Mouse (Mus musculus) midbrain, embryonic 12.5 days (tissue): ENCODE results near the gene Lif. TPM values are rescaled to one million over a fixed set of nuclear protein-coding genes. Genes with fewer than 3 reads are reported as not detected.

ENCODE experiments used
- ATAC-seq: fragments of 200-750 bp; cut with Nextera tagmentation; 2 replicates; pipeline ENCODE4 v1.8.0; 2017; ENCODE audit warnings: low read depth, moderate TSS enrichment, moderate library complexity; ENCODE audit not compliant: low FRiP score
- H3K27ac ChIP-seq: fragments of 300-500 bp; sonication (generic); replicated peaks from 2 replicates; pipeline ENCODE4 v1.5.1; 2016; ENCODE audit warnings: mild to moderate bottlenecking
- H3K27me3 ChIP-seq: fragments of 300-500 bp; sonication (generic); 2 replicates; pipeline ENCODE4 v1.6.1; 2016; ENCODE audit warnings: mild to moderate bottlenecking
- H3K36me3 ChIP-seq: fragments of 300-500 bp; sonication (generic); 2 replicates; pipeline ENCODE4 v1.6.1; 2016
- H3K4me1 ChIP-seq: fragments of 300-500 bp; sonication (generic); 2 replicates; pipeline ENCODE4 v1.6.1; 2016
- H3K4me2 ChIP-seq: fragments of 300-500 bp; sonication (generic); replicated peaks from 2 replicates; pipeline ENCODE4 v1.6.1; 2016; ENCODE audit warnings: mild to moderate bottlenecking, moderate library complexity
- H3K4me3 ChIP-seq: fragments of 300-500 bp; sonication (generic); 2 replicates; pipeline ENCODE4 v1.5.1; 2016; ENCODE audit warnings: mild to moderate bottlenecking
- H3K9ac ChIP-seq: fragments of 300-500 bp; sonication (generic); replicated peaks from 2 replicates; pipeline ENCODE4 v1.6.1; 2016; ENCODE audit warnings: mild to moderate bottlenecking, moderate library complexity
- H3K9me3 ChIP-seq: fragments of 300-500 bp; sonication (generic); 2 replicates; pipeline ENCODE4 v1.6.1; 2016; ENCODE audit warnings: mild to moderate bottlenecking
- WGBS: fragments of 180-500 bp; shearing (Covaris S2); methylation state at CpG from one replicate; pipeline ENCODE4 v1.1.7; 2016; 5-methylcytosine and 5-hydroxymethylcytosine counted together
- polyA plus RNA-seq: library from polyadenylated mRNA; unstranded; fragments of >200 nt; fragmentation: Nextera tagmentation; extraction: Ambion mirVana; gene quantifications from 2 replicates; pipeline ENCODE4 v1.2.1, GENCODE M21; 2016

Gene Lif
- polyA plus RNA-seq, 1 experiment from 2014 or later: not detected

DNA sequence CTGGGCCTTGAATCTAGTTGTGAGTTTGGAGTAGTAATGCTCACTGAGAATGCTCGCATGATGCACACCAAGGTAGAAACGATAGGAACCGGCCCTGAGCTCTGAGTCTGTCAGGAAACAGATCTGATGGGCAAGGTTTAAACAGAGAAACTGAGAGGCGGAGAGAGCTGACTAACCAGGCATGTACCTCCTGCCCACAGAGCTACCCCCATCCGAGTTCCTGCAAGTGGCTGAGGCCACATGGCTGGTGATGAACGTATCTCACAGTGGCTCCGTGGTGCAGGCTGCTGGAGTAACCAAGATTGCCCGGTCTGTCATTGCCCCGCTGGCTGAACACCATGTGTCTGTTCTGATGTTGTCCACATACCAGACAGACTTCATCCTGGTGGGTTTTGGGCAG lies 37.4 kb upstream of the Lif start:
- no peak overlapping the region for H3K27ac ChIP-seq
- H3K27me3 ChIP-seq: peaks cover 34% of the 10 kb centered on the region
- no peak overlapping the region for H3K4me3 ChIP-seq
- H3K4me1 ChIP-seq: peaks cover 14% of the 10 kb centered on the region
- no peak overlapping the region for H3K9ac ChIP-seq
- peaks cover 3% of the 10 kb centered on the region; the same call in 1 of the 2 replicates for H3K36me3 ChIP-seq
- no peaks in the 10 kb centered on the region for H3K9me3 ChIP-seq
- H3K4me2 ChIP-seq: no peak overlapping the region
- WGBS: 66% methylated on average over 9 of the region's 9 CpGs
- ATAC-seq: no peak

DNA sequence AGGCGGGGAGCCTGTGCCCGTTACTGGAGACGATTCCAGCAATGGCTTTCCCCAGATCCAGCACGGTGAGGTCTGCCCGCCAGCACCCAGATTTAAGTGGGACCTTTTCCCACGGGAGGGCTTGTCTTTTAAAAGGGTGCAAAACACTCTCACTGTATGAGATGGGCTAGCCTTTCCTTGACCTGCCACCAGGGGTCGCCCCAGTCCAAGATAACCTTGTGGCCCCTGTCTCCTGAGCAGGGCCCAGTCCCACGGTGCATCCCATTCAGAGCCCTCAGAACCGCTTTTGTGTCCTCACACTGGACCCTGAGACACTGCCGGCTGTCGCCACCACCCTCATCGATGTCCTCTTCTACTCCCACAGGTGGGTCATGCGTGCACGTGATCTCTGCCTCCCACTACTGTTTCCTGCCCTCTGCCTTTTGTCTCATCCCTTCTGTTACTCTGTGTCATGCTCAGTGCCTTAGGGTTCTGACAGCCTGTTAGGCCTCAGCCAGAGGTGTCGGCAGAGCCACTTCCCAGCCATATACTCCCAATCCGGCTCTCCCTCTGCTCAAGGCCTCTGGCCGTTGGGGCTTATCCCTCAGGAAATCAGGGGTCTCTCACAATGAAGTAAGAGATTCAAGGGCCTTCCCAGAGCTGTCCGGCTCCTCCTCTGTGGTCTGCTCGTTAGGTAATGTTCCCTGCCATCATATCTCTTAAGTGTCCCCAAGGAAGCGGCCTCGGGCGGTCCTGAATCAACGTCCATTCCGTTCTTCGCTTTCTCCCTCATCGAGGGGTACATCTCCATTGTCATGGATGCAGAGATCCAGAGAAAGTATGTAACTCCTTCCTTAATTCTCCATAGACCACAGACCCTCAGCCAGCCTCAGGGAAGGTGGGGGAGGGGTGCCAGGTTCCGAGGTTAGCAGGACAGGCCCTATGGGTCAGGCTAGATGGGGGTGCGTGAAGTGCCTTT lies 36.6 kb upstream of the Lif start:
- WGBS: 44% methylated on average over 28 of the region's 28 CpGs
- no peak overlapping the region for H3K27ac ChIP-seq
- H3K4me3 ChIP-seq: no peak overlapping the region
- no peak overlapping the region for H3K4me2 ChIP-seq
- H3K9me3 ChIP-seq: no peaks in the 10 kb centered on the region
- ATAC-seq: peak; percentile 28; the same call in 1 of the 2 replicates
- no peak overlapping the region for H3K9ac ChIP-seq
- H3K36me3 ChIP-seq: no peaks in the 10 kb centered on the region
- H3K27me3 ChIP-seq: peaks cover 34% of the 10 kb centered on the region
- H3K4me1 ChIP-seq: peaks cover 14% of the 10 kb centered on the region

GRCm38 (mm10) chr11:4222046-4222950 lies 35.1 kb upstream of the Lif start:
- Histone ChIP-seq H3K4me3 (no peak overlapping the region), H3K4me1 (peaks cover 14% of the 10 kb centered on the region), H3K9ac (no peak overlapping the region), H3K9me3 (no peaks in the 10 kb centered on the region), H3K27me3 (peaks cover 33% of the 10 kb centered on the region), H3K36me3 (no peaks in the 10 kb centered on the region), H3K4me2 (no peak overlapping the region), H3K27ac (no peak overlapping the region)
- no peak for ATAC-seq
- WGBS: 81% methylated on average over 17 of the region's 17 CpGs

GRCm38 (mm10) chr11:4223393-4224188 lies 33.8 kb upstream of the Lif start:
- Histone ChIP-seq H3K9ac (no peak overlapping the region), H3K4me3 (no peak overlapping the region)

DNA sequence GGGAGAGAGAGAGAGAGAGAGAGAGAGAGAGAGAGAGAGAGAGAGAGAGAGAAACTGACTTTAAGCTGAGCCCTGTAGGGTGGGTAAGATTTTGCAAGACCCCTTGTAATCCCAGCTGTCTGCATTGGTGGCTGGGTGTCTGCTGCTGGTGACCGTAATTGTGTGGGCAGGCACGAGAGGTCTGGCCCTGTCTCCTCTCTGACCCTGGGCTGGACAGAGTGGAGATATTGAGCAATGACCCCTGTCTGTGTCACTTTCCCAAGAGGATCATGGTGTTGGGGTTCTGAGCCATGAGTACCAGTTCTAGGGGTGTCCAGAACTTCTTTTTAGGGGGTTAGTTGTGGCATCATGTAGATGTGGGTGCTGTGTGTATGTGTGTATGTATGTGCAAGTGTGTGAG lies 33.1 kb upstream of the Lif start:
- ATAC-seq: no peak
- H3K4me3 ChIP-seq: no peak overlapping the region
- no peak overlapping the region for H3K9ac ChIP-seq
- 0 out of 2 replicates have a peak, but pooled peaks cover 7% of the 10 kb centered on the region for H3K4me1 ChIP-seq
- H3K36me3 ChIP-seq: no peaks in the 10 kb centered on the region
- H3K27me3 ChIP-seq: peaks cover 14% of the 10 kb centered on the region
- no peaks in the 10 kb centered on the region for H3K9me3 ChIP-seq
- H3K4me2 ChIP-seq: no peak overlapping the region
- no peak overlapping the region for H3K27ac ChIP-seq
- WGBS: 65% methylated on average over 2 of the region's 2 CpGs

More at GRCm38 (mm10) chr11:4223393-4224188, 33.8 kb upstream of the Lif start:
- Histone ChIP-seq H3K36me3 (no peaks in the 10 kb centered on the region), H3K27ac (no peak overlapping the region), H3K27me3 (peaks cover 21% of the 10 kb centered on the region), H3K9me3 (no peaks in the 10 kb centered on the region), H3K4me1 (0 out of 2 replicates have a peak, but pooled peaks cover 7% of the 10 kb centered on the region), H3K4me2 (no peak overlapping the region)
- 22% methylated on average over 7 of the region's 7 CpGs for WGBS
- no peak for ATAC-seq

DNA sequence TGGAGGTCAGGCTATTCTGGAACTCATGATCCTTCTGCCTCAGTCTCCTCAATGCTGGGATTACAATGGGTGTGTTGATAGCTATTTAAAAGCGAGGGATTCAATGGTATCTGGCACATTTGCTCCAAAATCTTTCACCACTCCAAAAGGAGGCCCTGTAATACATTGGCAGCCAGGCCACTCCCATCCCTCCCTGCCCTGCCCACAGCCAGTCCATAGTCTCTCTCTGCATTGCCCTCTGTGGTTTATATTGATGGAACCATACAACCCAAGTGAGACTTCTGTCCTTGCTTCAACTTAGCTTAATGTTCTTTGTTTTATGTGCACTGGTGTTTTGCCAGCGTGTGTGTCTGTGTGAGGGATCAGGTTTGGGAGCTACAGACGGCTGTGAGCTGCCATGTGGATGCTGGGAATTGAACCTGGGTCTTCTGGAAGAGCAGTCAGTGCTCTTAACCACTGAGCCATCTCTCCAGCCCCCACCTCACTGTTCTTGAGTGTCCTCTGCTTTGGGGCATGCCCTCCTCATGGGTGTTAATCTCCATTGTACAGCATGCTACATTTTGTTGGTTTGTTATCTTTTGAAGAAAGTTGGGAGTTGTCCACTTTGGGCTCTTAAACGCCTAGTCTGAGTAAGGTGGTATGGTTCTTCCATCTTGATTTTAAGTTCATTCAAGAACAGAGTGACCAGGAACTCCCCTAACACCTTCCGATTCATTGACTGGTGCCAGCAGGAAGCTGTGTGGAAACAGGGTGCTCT lies 30.6 kb upstream of the Lif start:
- ATAC-seq: no peak
- Histone ChIP-seq H3K4me1 (0 out of 2 replicates have a peak, but pooled peaks cover 7% of the 10 kb centered on the region), H3K9ac (no peak overlapping the region), H3K9me3 (no peaks in the 10 kb centered on the region), H3K4me2 (no peak overlapping the region), H3K27ac (no peak overlapping the region), H3K27me3 (peaks cover 3% of the 10 kb centered on the region; the same call in 1 of the 2 replicates), H3K36me3 (no peaks in the 10 kb centered on the region), H3K4me3 (no peak overlapping the region)
- 82% methylated on average over 5 of the region's 5 CpGs for WGBS

DNA sequence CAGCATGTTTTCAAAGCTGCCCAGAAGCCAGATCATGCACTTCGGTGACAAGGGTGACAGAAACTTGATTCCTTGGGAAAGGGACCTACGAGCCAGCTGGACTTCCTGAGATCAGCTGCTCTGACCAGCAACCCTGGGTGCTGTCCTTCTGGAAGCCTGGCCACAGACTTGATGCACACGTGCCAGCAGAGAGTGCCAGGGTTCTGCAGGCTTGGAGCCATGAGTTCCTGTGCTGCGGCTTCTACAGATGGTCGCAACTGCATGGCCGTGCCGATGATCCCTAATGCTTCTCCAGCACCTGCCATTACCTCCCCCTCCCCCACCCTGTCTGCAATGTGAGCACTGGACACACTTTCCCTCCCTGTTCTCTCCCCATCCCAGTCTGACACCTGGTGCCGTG lies 28.9 kb upstream of the Lif start:
- 59% methylated on average over 8 of the region's 8 CpGs for WGBS

DNA sequence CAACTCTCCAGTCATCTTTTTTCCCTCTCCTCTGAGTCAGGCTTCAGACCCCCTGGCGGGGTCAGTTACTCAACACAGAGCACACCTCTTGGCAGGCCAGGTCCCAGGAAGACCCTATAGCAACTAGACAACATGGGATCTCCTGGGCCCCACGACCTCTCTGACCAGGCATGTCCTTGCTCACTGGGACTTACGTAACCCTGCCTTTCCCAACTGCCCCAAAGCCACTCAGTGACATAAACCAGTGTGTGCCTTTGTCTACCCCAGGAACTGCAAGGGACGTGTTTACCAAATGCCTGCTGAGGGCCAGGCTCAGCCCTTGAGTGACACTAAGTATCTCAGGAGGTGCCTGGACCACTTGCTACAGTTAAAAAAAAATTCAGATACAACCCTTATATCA lies 27.5 kb upstream of the Lif start:
- Histone ChIP-seq H3K27me3 (no peaks in the 10 kb centered on the region; the same call in 1 of the 2 replicates), H3K4me1 (0 out of 2 replicates have a peak, but pooled peaks cover 4% of the 10 kb centered on the region), H3K27ac (no peak overlapping the region), H3K9ac (no peak overlapping the region), H3K4me3 (no peak overlapping the region), H3K9me3 (no peaks in the 10 kb centered on the region), H3K36me3 (no peaks in the 10 kb centered on the region), H3K4me2 (no peak overlapping the region)
- WGBS: 62% methylated on average over 4 of the region's 4 CpGs
- ATAC-seq: no peak

More for the DNA sequence above, 28.9 kb upstream of the Lif start:
- no peak overlapping the region for H3K27ac ChIP-seq
- peaks cover 3% of the 10 kb centered on the region; the same call in 1 of the 2 replicates for H3K27me3 ChIP-seq
- H3K4me3 ChIP-seq: no peak overlapping the region
- no peaks in the 10 kb centered on the region for H3K9me3 ChIP-seq
- no peak overlapping the region for H3K4me2 ChIP-seq
- no peak for ATAC-seq
- no peaks in the 10 kb centered on the region for H3K36me3 ChIP-seq
- H3K4me1 ChIP-seq: 0 out of 2 replicates have a peak, but pooled peaks cover 7% of the 10 kb centered on the region
- H3K9ac ChIP-seq: no peak overlapping the region

DNA sequence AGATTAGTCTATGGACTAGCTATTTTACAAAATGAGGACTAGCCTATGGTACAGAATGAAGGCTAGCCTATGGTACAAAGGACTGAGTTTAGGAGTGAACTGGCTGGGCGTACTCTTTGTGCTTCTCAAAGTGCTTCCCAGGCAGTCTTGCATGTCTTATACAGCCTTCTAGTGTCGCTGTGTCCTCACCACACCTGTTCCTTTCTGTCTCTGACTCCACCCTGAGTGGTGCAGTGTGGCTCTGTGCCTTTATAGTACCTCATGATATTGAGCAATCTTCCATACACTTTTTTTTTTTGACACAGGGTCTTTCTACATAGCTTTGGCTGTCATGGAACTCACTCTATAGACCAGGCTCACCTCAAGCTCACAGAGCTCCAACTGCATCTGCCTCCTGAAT lies 25.9 kb upstream of the Lif start:
- Histone ChIP-seq H3K36me3 (no peaks in the 10 kb centered on the region), H3K4me2 (no peak overlapping the region), H3K27me3 (no peaks in the 10 kb centered on the region), H3K9ac (no peak overlapping the region), H3K9me3 (no peaks in the 10 kb centered on the region), H3K27ac (no peak overlapping the region), H3K4me1 (peaks cover 4% of the 10 kb centered on the region; the same call in 1 of the 2 replicates), H3K4me3 (no peak overlapping the region)
- no peak for ATAC-seq
- WGBS: 94% methylated on average over 2 of the region's 2 CpGs

DNA sequence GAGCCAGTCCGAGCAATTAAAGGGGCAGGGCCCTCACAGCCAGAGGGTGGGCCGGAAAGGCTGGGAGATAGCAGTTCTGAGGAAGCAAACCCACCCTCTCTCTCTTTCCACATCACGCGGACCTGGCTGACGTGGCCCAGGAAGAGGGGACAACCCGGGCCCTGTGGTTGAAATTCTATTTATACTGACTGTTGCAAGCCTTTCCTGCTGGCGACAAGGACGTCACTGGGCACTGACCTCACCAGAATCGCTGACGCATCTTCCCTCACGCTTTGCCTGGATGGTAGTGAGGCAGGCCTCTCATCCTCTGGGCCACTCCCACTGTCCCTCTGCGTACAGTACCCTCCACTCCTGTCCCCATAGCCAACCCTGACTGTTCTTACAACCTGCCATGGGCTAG lies 24.7 kb upstream of the Lif start:
- Histone ChIP-seq H3K9ac (no peak overlapping the region), H3K36me3 (no peaks in the 10 kb centered on the region), H3K27me3 (no peaks in the 10 kb centered on the region), H3K27ac (no peak overlapping the region), H3K4me1 (peaks cover 4% of the 10 kb centered on the region; the same call in 1 of the 2 replicates), H3K4me3 (no peak overlapping the region), H3K9me3 (no peaks in the 10 kb centered on the region), H3K4me2 (no peak overlapping the region)
- no peak for ATAC-seq
- 74% methylated on average over 12 of the region's 12 CpGs for WGBS
